Mouse (Mus musculus): ENCODE results near the gene Cdc42se2.

GRCm38 (mm10) chr11:54793173-54793572, 5.7 kb upstream of the Cdc42se2 start:
- TF ChIP-seq CTCF (IDR thresholded peaks at IDR 0.05; ENCODE audit: borderline replicate concordance, extremely low read depth, insufficient read depth, insufficient read length) (no peak), POLR2A (IDR thresholded peaks at IDR 0.05; ENCODE audit: borderline replicate concordance, extremely low read depth, insufficient read depth, insufficient read length, poor library complexity, severe bottlenecking) (no peak)

All from brain, embryonic 14.5 days (tissue).